ENCODE assay signal across 9 mouse cellular contexts in genomic region chr15:103034043-103034806, GRCm38 (mm10). TPM values are rescaled to one million over a fixed set of nuclear protein-coding genes. Genes with fewer than 3 reads are reported as not detected.
DNase-seq lines count a peak whose midpoint lies in the region; ATAC-seq and TF ChIP-seq lines count a peak whose summit lies in the region.
"Had no signal": no experiment of that assay in that cellular context is flagged by ENCODE, and none has a peak within 500 bp of the region (broad histone marks: within the 10 kb centered on the region; RNA-seq: fewer than 3 reads in every experiment).

No protein-coding gene starts in this region.

- peak overlapping the region; percentile 25 for H3K4me3 ChIP-seq in heart, embryonic 16.5 days (ENCODE audit: low read length)
- peak overlapping the region; percentile 44 for H3K4me3 ChIP-seq in hindbrain, embryonic 12.5 days
- no peak overlapping the region for H3K4me3 ChIP-seq in midbrain, postnatal 0 days (ENCODE audit: low read depth, low read length)

- H3K4me1 ChIP-seq in heart, embryonic 16.5 days (ENCODE audit: control insufficient read depth, insufficient read depth, low read length), result no peaks in the 10 kb centered on the region
- peaks cover 6% of the 10 kb centered on the region for H3K4me1 ChIP-seq in hindbrain, embryonic 12.5 days
- H3K4me1 ChIP-seq in midbrain, postnatal 0 days (ENCODE audit: insufficient read depth, low read length), result no peaks in the 10 kb centered on the region

- DNase-seq in heart, adult 9 months (ENCODE audit: low spot score in 2 of 2), result no peak
- peak; percentile 60 for DNase-seq in R1 (ENCODE audit: low read depth, low spot score)
- peak; percentile 57 for DNase-seq in midbrain, postnatal 0 days (ENCODE audit: low spot score)
- DNase-seq in frontal cortex, postnatal 14 days (ENCODE audit: low spot score in 2 of 2), result no peak
- DNase-seq in right cerebral cortex, postnatal 10 days (ENCODE audit: low spot score in 2 of 2), result no peak
- DNase-seq: layer of hippocampus, postnatal 36 days had no signal

- no peaks in the 10 kb centered on the region for H3K36me3 ChIP-seq in heart, embryonic 16.5 days (ENCODE audit: control insufficient read depth, insufficient read depth)
- no peaks in the 10 kb centered on the region for H3K36me3 ChIP-seq in hindbrain, embryonic 12.5 days
- H3K36me3 ChIP-seq in midbrain, postnatal 0 days (ENCODE audit: insufficient read depth, low read length), result no peaks in the 10 kb centered on the region

- no peak for ATAC-seq in heart, embryonic 16.5 days (replicated peaks; ENCODE audit: extremely low read depth, insufficient read depth, low FRiP score)
- ATAC-seq in hindbrain, embryonic 12.5 days (ENCODE audit: low FRiP score), result peak; percentile 62; the same call in 1 of the 2 replicates
- no peak for ATAC-seq in midbrain, postnatal 0 days (ENCODE audit: low FRiP score)
- ATAC-seq in erythroblast, adult 5-6 weeks (replicated peaks; ENCODE audit: low FRiP score, poor library complexity, severe bottlenecking), result no peak

- H3K9me3 ChIP-seq in heart, embryonic 16.5 days (replicated peaks; ENCODE audit: control insufficient read depth, low read length), result no peaks in the 10 kb centered on the region
- H3K9me3 ChIP-seq in hindbrain, embryonic 12.5 days (replicated peaks), result no peaks in the 10 kb centered on the region
- H3K9me3 ChIP-seq in midbrain, postnatal 0 days (ENCODE audit: low read length), result no peaks in the 10 kb centered on the region

- H3K4me2 ChIP-seq in heart, embryonic 16.5 days (ENCODE audit: low read depth, low read length), result peak overlapping the region; percentile 44
- peak overlapping the region; percentile 50 for H3K4me2 ChIP-seq in hindbrain, embryonic 12.5 days (replicated peaks)
- H3K4me2 ChIP-seq in midbrain, postnatal 0 days (ENCODE audit: low read depth, low read length, poor library complexity, severe bottlenecking), result no peak overlapping the region

- no peak overlapping the region for H3K9ac ChIP-seq in heart, embryonic 16.5 days (ENCODE audit: low read length)
- peak overlapping the region; percentile 74 for H3K9ac ChIP-seq in hindbrain, embryonic 12.5 days
- no peak overlapping the region for H3K9ac ChIP-seq in midbrain, postnatal 0 days (replicated peaks; ENCODE audit: low read length, poor library complexity, severe bottlenecking)

- peaks cover 89% of the 10 kb centered on the region for H3K27me3 ChIP-seq in heart, embryonic 16.5 days (ENCODE audit: control insufficient read depth, insufficient read depth, low read length)
- peaks cover 99% of the 10 kb centered on the region for H3K27me3 ChIP-seq in hindbrain, embryonic 12.5 days
- H3K27me3 ChIP-seq in midbrain, postnatal 0 days (ENCODE audit: insufficient read depth, low read length), result peaks cover 92% of the 10 kb centered on the region

- 2% methylated on average over 24 of the region's 24 CpGs for WGBS in heart, embryonic 16.5 days
- under 1% methylated on average over 23 of the region's 24 CpGs for WGBS in hindbrain, embryonic 12.5 days
- WGBS in midbrain, postnatal 0 days, result 1% methylated on average over 24 of the region's 24 CpGs

- no peak overlapping the region for H3K27ac ChIP-seq in heart, embryonic 16.5 days (ENCODE audit: low read length)
- peak overlapping the region; percentile 92 for H3K27ac ChIP-seq in hindbrain, embryonic 12.5 days
- H3K27ac ChIP-seq in midbrain, postnatal 0 days (ENCODE audit: low read depth, low read length), result no peak overlapping the region

- TF ChIP-seq CTCF in midbrain, postnatal 0 days (IDR thresholded peaks at IDR 0.05), result no peak

RNA-seq across cellular contexts. Expression of gene Hoxc4, which starts 15.5 kb away (rescaled TPM):
- polyA plus RNA-seq in heart, embryonic 16.5 days (2015; fragmentation: Nextera tagmentation; extraction: Ambion mirVana), result 0.45 TPM in 2 replicates
- 34.5 and 59.6 TPM in 2 replicates for polyA plus RNA-seq in hindbrain, embryonic 12.5 days (2016; fragmentation: Nextera tagmentation; extraction: Ambion mirVana)
- 2.2 TPM in 1 of 2 replicates, not detected in the other for total RNA-seq in midbrain, postnatal 0 days (2014; rRNA removed)
- polyA plus RNA-seq in midbrain, postnatal 0 days (2015; fragmentation: Nextera tagmentation; extraction: Ambion mirVana), result not detected in 2 replicates
- total RNA-seq in erythroblast, adult 5-6 weeks (2015; ENCODE audit: low replicate concordance), result not detected in 2 replicates
- not detected in 2 replicates for total RNA-seq in erythroblast, adult 5-6 weeks (2017; ENCODE audit: low replicate concordance)
- total RNA-seq: layer of hippocampus, postnatal 36 days had no signal

RNA-seq across cellular contexts. Expression of gene Hoxc6, which starts 36.2 kb away (rescaled TPM):
- 0.16 TPM in 1 of 2 replicates, not detected in the other for polyA plus RNA-seq in heart, embryonic 16.5 days (2015; fragmentation: Nextera tagmentation; extraction: Ambion mirVana)
- 2.1 and 2.3 TPM in 2 replicates for polyA plus RNA-seq in hindbrain, embryonic 12.5 days (2016; fragmentation: Nextera tagmentation; extraction: Ambion mirVana)
- not detected in 2 replicates for total RNA-seq in midbrain, postnatal 0 days (2014; rRNA removed)
- polyA plus RNA-seq in midbrain, postnatal 0 days (2015; fragmentation: Nextera tagmentation; extraction: Ambion mirVana), result not detected in 2 replicates
- not detected in 2 replicates for total RNA-seq in erythroblast, adult 5-6 weeks (2015; ENCODE audit: low replicate concordance)
- total RNA-seq in erythroblast, adult 5-6 weeks (2017; ENCODE audit: low replicate concordance), result not detected in 2 replicates
- total RNA-seq: layer of hippocampus, postnatal 36 days had no signal

RNA-seq across cellular contexts. Expression of gene Hoxc8, which starts 43.8 kb away (rescaled TPM):
- polyA plus RNA-seq in heart, embryonic 16.5 days (2015; fragmentation: Nextera tagmentation; extraction: Ambion mirVana), result not detected in 2 replicates
- polyA plus RNA-seq in hindbrain, embryonic 12.5 days (2016; fragmentation: Nextera tagmentation; extraction: Ambion mirVana), result not detected in 2 replicates
- total RNA-seq in midbrain, postnatal 0 days (2014; rRNA removed), result not detected in 2 replicates
- polyA plus RNA-seq in midbrain, postnatal 0 days (2015; fragmentation: Nextera tagmentation; extraction: Ambion mirVana), result not detected in 2 replicates
- total RNA-seq in erythroblast, adult 5-6 weeks (2015; ENCODE audit: low replicate concordance), result not detected in 2 replicates
- total RNA-seq in erythroblast, adult 5-6 weeks (2017; ENCODE audit: low replicate concordance), result not detected in 2 replicates
- total RNA-seq: layer of hippocampus, postnatal 36 days had no signal

RNA-seq across cellular contexts. Expression of gene Hoxc9, which starts 58.0 kb away (rescaled TPM):
- polyA plus RNA-seq in heart, embryonic 16.5 days (2015; fragmentation: Nextera tagmentation; extraction: Ambion mirVana), result not detected in 2 replicates
- not detected in 2 replicates for polyA plus RNA-seq in hindbrain, embryonic 12.5 days (2016; fragmentation: Nextera tagmentation; extraction: Ambion mirVana)
- total RNA-seq in midbrain, postnatal 0 days (2014; rRNA removed), result not detected in 2 replicates
- polyA plus RNA-seq in midbrain, postnatal 0 days (2015; fragmentation: Nextera tagmentation; extraction: Ambion mirVana), result not detected in 2 replicates
- not detected in 2 replicates for total RNA-seq in erythroblast, adult 5-6 weeks (2015; ENCODE audit: low replicate concordance)
- not detected in 2 replicates for total RNA-seq in erythroblast, adult 5-6 weeks (2017; ENCODE audit: low replicate concordance)
- total RNA-seq: layer of hippocampus, postnatal 36 days had no signal

Comparison
In these comparisons a context has a peak if more than half of its experiments do, and no peak if none do; other contexts are left out.
1. DNase-seq: peak in R1 (single experiment) and midbrain, postnatal 0 days (single experiment); none in heart, adult 9 months (0 of 2), frontal cortex, postnatal 14 days (0 of 2) and right cerebral cortex, postnatal 10 days (0 of 2).
2. RNA of gene Hoxc4, which starts 15.5 kb away (polyA plus RNA-seq): 34.5 to 59.6 TPM in hindbrain, embryonic 12.5 days; 0.45 TPM in heart, embryonic 16.5 days and not detected in midbrain, postnatal 0 days; every median in the first group is over 10 times any median in the second.